Mouse (Mus musculus): ENCODE data around the gene Galnt14.

Galnt14 gene

DNA sequence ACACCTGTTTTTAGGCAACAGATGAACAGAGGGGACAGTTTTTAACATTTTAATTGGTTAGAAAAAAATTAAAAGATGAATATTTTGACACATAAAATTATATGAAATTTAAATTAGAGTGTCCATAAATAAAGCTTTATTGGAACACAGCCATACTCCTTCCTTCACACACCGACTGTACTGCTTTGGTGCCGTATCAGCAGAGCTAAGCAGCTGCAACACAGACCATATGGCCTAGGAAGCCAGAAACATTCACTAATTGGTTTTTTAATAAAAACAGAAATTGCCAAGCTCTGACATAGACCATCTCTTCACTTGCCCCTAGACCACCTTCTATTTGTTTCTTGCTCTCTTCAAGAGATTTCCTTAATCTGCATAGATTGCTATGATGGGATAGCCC lies 40.2 kb downstream of the Galnt14 start:
- in situ Hi-C loops (cut with MboI; ENCODE audit: low sequenced_read_pairs): no loop called here

DNA sequence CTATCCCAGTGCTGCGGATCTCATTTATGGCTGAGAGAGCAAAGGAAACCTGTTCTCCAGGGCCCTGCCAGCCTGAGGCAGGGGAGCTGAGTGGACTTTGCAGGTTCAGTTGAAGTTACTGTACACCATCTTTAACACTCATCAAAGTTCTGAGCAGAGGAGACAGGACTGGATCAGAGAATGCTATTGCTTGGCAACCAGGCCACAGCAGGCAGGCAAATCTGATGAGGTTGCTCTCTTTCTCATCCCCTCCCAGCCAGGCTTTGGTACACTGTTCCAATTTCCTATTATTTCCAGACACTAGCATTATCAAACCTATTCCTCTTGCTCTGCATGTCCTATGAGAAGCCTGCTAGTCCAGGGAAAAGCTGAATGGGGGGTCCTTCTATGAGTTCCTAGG lies 41.3 kb downstream of the Galnt14 start:
- in situ Hi-C loops (cut with MboI; ENCODE audit: low sequenced_read_pairs): no loop called here

DNA sequence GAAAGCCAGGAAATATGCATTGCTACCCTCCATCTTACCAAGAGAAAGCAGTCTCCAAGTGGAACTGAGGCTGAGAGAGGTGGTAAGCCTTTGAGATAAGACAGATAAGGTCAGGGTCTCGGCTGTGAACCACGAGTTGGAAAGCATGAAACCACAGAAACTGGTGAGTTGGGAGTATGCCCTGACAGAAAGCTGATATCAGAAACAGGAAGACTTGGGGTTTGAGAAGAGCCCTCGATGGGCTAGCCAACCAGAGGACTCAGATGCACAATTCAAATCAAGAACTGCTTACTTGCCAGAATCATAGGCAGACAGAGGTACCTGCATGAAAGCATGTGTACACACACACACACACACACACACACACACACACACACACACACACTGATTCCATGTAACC lies 47.0 kb downstream of the Galnt14 start:
- in situ Hi-C loops (cut with MboI; ENCODE audit: low sequenced_read_pairs): no loop called here

DNA sequence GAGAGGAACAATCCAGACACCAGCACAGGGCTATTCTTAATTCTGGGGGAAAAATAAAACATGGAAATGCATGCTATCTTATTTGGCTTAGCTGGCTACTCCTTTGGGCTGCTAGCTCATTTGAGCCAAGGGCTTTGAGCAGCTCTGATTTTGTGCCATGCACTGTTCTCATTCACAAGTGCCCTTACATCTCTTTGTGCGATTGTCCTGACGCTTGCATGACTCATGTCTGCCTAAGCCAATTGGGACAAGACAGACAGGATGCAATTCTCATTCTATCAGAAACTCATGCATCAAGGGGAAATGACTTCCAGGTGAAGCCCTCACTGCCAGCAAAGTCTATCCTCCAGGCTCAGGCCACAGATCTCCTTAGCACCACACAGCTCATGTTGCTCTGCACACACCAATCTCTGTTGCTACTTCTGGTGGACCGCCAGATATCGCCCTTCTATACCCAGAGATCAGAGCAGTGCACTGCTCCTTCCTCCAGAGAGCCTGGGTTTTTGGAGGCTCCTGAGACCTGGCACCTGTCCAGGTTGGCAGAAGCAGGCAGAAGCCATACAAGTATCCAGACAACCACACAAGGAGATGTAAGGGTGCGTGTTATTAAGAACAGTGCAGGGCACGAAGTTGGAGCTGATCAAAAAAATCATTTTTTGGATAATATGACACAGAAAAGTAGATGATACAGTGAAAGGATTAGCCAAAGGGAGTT lies 51.4 kb downstream of the Galnt14 start:
- in situ Hi-C loops (cut with MboI; ENCODE audit: low sequenced_read_pairs): no loop called here

DNA sequence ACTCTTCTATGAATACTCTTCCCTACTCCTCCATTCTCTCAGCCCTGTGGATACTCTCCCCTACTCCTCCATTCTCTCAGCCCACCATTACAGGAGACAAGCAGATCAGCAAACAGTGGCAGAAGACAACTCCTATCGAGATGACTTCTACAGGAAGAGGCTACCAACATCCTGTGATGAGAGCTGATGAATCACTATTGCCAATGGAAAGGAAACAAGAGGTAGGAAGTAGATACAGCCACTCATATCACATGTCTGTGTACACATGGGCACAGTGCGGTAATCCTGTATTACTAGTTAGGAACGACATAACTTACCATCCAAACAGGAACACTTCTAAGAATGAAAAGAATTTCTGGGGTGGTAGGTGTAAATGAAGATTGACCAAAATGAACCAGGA lies 53.9 kb downstream of the Galnt14 start:
- in situ Hi-C loops (cut with MboI; ENCODE audit: low sequenced_read_pairs): no loop called here

DNA sequence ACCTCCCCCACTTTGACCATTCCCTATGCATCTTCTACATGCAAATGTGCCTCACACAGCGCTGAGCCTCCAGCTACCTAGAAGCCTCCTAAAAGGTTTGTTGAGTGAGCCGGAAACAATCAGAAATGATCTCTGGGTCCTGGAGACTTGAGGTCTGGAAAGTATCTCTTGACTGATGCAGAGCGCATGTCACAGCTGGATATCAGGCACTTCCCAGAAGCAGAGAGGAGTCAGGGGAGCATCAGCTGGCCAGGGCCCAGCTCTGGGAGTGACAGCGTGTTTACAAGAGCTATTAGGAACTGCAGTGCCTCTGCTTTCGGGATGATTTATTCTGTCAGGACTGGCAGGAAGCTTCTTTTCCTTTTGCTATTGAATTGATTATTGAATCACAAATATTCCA lies 56.0 kb downstream of the Galnt14 start:
- in situ Hi-C loops (cut with MboI; ENCODE audit: low sequenced_read_pairs): no loop called here

DNA sequence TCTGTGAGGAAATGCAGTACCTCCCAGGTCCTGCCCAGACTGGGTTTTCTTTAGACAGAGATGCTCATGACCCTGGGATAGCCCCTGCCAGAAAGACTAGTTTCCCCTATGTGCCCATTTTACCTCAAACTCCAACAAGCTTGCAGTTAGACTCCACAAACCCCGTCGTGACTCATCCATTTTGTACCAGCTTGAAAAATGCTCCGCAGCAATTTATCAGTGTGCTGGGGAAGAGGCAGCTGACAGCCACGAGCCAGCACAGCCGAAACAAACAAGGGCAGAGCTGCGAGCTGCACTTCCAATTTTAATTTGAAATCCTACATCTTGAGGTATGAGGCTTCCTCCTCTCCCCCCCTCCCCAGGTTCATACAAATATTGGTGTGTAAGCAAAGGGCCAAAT lies 60.9 kb downstream of the Galnt14 start:
- in situ Hi-C loops (cut with MboI; ENCODE audit: low sequenced_read_pairs): no loop called here

- in situ Hi-C loops (cut with MboI; ENCODE audit: low sequenced_read_pairs): no loop called here
These were observed 68.6 kb downstream of the Galnt14 start for GRCm38 (mm10) chr17:73641676-73642075.

DNA sequence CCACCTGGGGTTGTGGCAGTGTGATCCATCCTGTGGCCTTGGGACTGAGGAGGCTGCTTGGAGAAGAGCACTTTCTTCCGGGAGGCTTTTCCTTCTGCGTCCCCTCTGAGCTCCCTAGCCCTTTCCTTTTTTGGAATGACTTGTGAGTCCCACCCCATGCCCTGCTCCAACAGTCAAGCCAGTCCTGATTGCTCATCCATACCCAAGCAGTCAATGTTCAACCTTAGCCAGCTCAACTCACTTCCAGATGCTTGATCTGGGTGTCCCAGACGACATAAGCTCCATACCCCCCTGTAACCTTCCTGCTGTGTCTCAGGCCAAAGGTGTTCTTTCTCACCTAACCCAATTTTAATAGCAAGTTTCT lies 70.2 kb downstream of the Galnt14 start:
- in situ Hi-C loops (cut with MboI; ENCODE audit: low sequenced_read_pairs): no loop called here

DNA sequence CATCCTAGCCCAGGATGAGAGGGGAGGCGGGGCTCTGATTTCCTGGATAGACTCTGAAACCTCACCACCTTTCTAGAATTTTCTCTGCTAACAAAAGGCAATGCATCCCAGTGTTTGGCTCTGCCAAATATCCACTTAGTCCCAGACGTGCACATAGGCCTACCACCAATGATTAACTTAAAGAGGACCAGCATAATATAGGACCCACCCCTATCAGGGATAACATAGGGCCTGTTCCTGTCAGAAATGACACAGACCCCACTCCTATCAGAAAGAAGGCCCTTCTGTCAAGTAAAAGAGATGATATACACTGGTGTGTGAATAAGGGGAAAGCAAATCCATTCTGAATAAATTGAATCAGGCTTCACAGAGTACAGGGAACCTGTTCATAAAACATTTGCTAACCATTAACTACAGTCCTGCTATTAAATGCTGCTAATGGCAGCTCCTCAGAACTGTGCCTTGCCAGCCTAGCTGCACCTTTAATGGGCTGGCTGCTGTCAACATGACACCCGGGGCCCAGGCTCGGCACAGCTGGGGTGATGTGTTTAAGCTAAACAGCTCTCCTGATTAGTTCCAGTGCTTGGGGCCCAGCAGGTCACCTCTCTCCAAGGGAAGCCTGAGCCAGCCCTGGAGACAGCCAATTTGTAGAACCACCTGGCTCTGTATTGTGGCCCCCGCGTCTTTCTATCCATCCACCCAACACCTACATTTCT lies 70.7 kb downstream of the Galnt14 start:
- in situ Hi-C loops (cut with MboI; ENCODE audit: low sequenced_read_pairs): no loop called here

- in situ Hi-C loops (cut with MboI; ENCODE audit: low sequenced_read_pairs): no loop called here
These were observed 73.3 kb downstream of the Galnt14 start for GRCm38 (mm10) chr17:73636988-73637387.

- in situ Hi-C loops (cut with MboI; ENCODE audit: low sequenced_read_pairs): no loop called here
These were observed 75.4 kb downstream of the Galnt14 start for GRCm38 (mm10) chr17:73634896-73635295.

DNA sequence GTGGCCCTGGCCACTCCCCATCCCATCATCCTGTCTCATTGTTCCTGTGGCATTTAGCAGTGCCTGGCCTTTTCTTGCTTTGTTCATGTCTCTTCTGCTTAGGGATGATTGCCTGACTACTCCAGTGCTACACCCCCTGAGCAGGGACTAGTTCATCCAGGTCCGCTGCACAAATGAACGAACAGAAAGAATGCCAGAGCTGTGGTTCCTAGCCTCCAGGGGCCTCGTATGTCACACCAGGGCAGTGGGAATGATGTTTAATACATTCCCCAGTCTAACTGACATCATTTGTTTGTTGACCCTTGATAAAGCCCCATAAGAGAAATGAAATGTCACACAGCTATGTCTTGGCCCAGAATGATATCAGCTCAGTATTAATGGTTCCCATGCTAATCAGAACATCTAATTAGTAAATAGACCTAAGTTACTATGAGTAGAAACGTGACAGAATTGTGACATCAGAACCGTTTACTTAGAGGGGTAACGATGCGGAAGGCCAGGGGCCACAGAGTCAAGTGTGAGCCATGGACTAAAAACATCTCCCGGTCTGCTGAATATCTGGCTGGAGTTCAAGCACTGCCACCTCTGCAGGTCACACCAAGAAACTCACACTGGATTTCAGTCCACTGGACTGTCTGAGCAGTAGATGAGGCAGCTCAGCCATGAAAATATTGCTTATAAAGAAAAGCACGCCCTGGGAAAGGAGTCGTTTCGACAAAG lies 76.1 kb downstream of the Galnt14 start:
- in situ Hi-C loops (cut with MboI; ENCODE audit: low sequenced_read_pairs): no loop called here

DNA sequence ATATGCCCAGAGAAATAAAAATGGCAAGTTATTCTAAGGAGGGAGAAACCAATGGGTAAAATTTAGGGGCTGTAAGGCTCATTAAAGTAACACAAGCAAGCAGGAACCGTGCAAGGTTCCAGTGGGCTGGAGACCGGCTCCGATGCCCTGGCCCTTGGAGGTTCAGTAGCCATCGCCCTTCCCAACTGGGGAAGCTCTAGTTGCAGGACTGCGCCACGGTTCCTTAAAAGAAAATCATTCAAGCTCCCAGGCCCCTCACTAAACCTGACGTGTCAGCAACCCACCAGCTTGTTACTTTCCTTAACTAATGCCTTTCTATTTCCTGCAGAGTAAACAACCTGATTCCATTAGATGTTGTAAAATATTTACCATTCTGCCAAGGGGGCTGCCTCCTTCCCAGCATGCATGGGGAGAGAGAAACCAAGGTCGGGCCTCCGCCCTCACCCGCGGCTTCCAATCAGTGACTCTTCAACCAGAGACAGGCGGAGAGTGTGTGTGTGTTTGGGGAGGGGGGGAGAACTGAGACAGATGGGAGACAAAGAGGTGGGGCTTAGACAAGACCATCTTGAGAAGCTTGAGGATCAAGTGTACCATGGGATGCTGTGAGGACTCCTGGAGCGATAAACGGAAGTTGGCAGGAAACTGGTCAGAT lies 81.9 kb downstream of the Galnt14 start:
- in situ Hi-C loops (cut with MboI; ENCODE audit: low sequenced_read_pairs): no loop called here

GRCm38 (mm10) chr17:73626912-73627311 lies 83.3 kb downstream of the Galnt14 start:
- in situ Hi-C loops (cut with MboI; ENCODE audit: low sequenced_read_pairs): no loop called here

DNA sequence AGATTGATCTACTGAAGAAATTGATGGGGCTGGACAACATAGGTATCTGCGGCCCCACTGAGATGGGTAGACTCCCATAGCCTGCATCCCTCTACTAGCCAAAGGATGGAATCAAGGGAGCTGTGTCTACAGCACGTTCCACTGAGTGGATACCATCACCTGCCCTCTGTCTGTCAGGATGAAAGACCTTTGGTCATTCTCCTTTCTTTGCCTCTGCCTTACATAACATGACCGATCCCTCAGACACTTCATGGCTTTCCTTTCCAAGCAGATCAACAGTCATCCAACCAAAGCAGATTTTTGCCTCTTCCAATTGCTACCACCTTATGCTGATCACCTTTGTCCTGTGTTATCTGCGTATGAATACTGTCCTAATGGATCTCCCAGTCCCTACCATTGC lies 90.2 kb downstream of the Galnt14 start:
- in situ Hi-C loops (cut with MboI; ENCODE audit: low sequenced_read_pairs): no loop called here

GRCm38 (mm10) chr17:73602552-73603478 lies 107.4 kb downstream of the Galnt14 start:
- in situ Hi-C loops (cut with MboI; ENCODE audit: low sequenced_read_pairs): no loop called here

GRCm38 (mm10) chr17:73599923-73600322 lies 110.3 kb downstream of the Galnt14 start:
- in situ Hi-C loops (cut with MboI; ENCODE audit: low sequenced_read_pairs): no loop called here

DNA sequence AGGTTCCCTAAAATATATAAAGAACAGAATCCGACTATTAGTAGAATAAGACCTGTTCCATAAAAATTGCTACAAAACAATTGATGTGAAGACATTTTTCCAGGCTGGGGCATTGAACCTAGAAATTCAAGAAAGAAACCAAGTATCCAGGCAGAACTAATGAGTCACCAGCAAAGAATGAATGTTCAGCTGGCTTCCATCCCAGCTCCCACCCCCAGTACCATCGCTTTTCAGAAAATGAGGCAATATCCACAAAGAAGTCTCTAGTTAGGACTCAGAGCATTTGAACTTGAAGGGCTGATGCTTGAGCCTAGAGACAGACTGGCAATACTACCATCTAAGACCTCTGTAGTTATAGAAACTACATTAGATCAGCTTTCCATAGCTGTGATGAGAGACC lies 118.2 kb downstream of the Galnt14 start:
- in situ Hi-C loops (cut with MboI; ENCODE audit: low sequenced_read_pairs): no loop called here

- in situ Hi-C loops (cut with MboI; ENCODE audit: low sequenced_read_pairs): no loop called here
These were observed 122.7 kb downstream of the Galnt14 start for GRCm38 (mm10) chr17:73587573-73587972.
